Mouse (Mus musculus) megakaryocyte, embryonic 14.5 days (primary cell): ENCODE results near the gene Cd164.

Experiments used
- FLI1 ChIP-seq: IDR thresholded peaks from 2 replicates; pipeline ENCODE4 v1.6.1; 2012; ENCODE audit warnings: low read length, inconsistent platforms, mixed read lengths
- GATA1 ChIP-seq: IDR thresholded peaks from 3 replicates; pipeline ENCODE4 v1.6.1; 2012; ENCODE audit warnings: mixed read lengths, low read length, inconsistent platforms, borderline replicate concordance

GRCm38 (mm10) chr10:41565141-41565540, 45.9 kb downstream of the Cd164 start:
- TF ChIP-seq GATA1 (no peak), FLI1 (no peak)
